Mouse (Mus musculus): ENCODE measurements around the gene Tpk1.

The Tpk1 gene

GRCm38 (mm10) chr6:43665677-43666546 lies at the start of gene Tpk1:
Gene Tpk1, minus strand, starts transcription at chr6:43666278.
- peak; percentile 98 for DNase-seq

DNA sequence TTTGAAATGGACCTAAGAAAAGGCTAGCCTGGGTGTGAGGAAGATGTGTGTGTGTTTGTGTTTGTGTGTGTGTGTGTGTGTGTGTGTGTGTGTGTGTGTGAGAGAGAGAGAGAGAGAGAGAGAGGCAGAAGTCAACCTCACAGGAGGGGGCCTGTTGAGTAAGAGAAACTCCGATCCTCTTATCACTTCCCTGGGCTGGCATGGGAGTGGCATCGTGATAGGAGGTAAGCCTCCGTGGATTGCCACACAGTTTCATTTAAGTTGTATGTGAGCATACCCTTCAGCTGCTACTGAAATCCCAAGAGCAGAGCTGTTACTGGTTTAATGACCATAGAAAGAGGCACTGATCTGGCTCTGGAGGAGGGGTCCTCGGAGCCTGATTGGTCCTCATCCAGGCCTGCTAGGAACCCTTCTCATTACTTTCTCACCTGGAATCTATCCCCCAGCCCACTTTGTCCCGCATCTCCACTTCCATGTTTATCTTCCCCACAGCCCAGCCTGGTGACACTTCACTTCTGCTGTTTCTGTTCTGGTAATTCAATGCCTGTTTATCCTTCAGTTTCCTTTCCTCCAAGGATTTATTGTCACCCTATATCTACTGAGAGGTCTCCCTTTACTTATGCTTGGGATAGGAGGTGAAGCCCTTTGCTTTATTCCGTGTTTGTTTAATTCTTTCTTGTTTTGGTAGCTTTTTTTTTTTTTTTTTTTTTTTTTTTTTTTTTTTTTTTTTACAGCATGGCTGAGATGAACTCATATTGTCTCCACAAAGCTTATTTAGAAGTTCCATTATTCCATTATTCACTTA lies 36.9 kb upstream of the Tpk1 start:
- DNase-seq: no peak

DNA sequence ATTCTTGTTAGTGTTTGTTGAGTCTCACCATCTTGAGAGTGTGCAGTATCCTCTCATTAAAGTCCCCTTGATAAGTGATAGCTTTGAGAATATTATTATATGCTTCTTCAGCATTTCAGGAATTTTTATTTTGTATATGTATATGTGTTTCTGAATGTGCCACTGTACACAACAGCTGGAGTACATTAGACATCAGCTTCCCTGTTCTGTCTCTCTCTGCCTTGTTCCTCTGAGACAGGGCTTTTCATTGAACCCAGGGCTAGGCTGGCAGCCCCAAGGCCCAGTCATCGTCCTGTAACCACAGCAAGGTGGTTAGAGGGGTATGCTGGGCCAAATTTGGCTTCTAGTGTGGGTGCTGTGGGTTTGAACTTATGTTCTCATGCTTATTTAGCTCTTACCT lies 25.8 kb upstream of the Tpk1 start:
- DNase-seq: no peak

DNA sequence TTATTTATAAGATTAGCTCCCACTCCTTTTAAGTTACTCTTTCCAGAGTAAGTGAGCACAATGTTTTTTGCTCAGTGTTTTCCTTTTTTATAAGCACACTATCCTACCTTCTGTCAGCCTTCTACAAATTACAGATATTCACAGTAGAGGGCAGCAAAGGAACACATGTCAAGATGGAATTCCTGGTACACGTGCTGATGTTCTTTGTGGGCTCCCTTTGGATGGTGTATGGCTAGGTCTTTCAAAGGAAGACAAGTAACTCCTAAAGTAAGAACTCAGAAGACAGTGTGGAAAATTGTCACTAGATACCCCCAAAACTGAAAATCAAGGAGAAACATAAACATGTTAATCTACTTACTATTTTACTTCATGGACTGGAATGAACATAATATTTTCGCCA lies 19.9 kb upstream of the Tpk1 start:
- DNase-seq: peak; percentile 63

DNA sequence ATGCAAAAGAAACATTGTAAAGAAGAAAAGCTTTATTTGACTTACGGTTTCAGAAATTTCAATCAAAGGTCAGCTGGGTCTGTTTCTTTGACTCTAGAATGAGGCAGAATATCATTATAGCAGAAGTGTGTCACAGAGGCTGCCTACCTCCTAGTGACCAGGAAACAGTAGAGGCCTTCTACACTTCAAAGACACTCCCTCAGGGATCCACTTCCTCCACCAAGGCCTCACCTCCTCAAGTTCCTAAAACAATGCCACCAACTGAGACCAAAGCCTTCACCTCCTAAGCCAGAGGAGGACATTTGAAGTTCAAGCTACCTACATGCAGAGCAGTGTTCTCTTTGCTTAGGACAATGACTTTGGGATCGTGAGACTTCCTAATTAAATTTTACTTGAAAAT lies 16.5 kb upstream of the Tpk1 start:
- peak; percentile 7 for DNase-seq

GRCm38 (mm10) chr6:43678689-43679212 lies 12.7 kb upstream of the Tpk1 start:
- no peak for DNase-seq

DNA sequence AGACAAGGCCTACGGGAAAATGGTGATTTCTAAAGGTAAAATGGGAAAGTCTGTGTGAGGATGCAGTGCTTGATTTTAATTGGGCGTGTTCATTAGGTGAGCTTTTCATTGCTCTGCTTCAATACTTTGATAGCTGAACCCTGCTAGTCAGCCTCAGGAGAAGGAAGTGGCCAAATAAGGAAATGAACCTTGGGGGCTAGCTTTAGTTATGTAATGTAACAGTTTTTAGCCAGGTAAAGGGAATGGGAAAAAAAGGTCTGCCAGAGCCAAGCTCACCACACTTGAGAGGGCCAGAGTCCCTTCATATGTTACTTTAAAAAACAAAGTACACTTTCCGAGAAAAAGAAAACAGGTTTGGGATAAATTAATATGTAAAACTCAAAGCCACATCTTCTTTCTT lies 11.5 kb upstream of the Tpk1 start:
- no peak for DNase-seq

GRCm38 (mm10) chr6:43676139-43676538 lies 10.1 kb upstream of the Tpk1 start:
- DNase-seq: no peak

DNA sequence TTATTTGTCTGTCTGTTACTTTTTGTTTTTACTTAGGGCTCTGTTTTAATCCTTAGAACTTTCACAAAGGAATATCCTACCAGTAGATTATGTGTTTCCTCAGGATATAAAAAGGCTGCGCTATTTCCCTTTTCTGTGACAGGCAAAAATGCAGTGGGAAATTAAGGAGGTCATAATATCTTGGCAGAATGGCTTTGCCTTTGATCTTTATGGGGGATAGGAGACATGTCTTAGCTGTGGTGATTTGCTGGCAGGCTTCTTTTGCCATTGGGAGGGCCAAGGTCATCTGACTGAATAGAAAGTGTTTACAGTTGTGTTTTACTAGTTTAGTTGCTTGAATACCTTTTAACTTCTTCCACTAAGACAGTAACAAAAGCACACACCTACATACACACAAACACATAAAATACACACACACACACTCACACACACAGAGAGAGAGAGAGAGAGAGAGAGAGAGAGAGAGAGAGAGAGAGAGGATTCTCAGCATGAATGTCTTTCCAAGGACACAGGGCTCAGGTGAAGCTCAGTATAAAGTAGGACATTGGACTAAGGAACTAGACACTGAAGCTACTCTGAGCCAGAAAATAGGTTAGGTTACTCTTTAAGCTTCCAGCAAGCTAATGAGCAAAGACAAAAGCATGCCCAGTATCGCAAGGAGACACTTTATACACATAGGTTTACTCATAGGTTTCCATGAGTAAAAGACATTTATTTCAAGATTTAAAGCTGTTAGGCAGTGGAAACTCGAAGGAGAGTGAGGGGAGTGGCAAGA lies 9.1 kb upstream of the Tpk1 start:
- no peak for DNase-seq

- no peak for DNase-seq
These were observed 4.9 kb upstream of the Tpk1 start for GRCm38 (mm10) chr6:43670939-43671338.

DNA sequence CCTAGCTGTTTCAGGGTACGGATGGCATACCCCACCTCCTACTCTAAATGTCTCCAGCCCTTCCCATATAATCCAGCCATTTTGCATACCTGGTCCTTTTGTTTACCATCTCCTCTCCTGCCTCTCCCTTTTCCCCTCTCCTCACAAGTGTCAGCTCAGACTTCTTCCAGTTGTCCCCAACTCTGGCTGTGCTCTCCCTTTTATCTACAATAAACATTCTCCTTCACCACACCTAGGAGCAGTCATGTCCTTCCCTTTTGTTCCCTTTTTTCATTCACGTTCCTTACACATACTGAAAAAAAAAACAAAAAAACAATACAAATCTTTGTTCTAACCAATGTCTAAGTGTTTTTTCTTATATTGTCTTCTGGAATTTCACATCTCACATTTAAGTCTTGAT lies 1.6 kb upstream of the Tpk1 start:
- DNase-seq: no peak

DNA sequence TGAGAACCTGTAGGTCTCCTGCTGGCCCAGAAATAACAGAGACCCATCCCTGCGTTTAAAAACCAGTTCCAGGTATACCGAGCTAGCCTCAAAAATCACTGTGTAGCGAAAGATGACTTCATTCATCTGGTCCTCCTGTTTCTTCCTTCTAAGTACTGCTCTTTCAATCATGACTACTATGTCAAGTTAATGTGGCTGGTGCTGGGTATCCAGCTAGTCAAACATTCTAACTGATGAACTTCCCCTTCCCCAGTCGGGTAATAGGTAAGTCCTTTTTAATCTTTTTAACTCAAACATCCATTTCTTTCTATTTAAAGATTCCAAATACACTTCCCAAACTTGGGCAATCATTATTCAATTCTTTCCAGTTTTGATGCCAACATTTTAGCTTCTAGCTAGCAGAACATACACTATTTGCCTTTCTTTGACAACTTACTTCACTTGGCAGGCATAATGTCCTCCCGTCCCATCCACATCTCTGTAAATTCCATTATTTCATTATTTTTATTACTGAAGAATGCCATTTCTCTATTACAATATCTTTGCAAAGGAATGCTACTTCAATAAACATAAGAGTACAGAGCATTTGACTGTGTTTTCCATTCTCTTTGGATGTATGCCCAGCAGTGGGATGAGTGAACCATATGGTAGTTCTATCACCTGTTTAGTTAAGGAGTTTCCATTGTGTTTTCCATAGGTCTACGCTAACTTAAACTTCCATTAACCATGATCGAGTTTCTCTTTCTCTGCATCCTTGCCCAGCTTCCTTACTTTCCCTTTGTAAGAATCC lies 728 bp upstream of the Tpk1 start:
- DNase-seq: no peak

DNA sequence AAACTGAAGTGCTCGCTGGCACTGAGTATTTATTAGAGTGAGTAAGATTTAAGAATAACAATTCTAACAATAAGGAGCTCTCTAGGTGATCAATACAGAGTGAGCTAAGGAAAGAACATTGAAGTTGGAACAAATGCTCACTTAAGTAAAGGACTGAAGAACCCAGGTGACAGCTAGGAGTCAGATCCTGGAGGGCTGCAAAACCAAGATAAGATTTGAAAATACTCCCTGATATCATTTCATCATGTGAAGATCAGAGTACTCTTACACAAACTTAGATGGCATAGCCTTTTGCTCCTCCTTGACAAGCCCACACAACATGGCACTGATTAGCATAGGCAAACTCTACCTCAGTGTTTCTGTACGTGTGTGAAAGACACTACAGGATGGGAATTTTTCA lies 4.3 kb downstream of the Tpk1 start:
- no peak for DNase-seq

GRCm38 (mm10) chr6:43658290-43658689 lies 7.8 kb downstream of the Tpk1 start:
- DNase-seq: no peak

GRCm38 (mm10) chr6:43657845-43658244 lies 8.2 kb downstream of the Tpk1 start:
- DNase-seq: no peak

DNA sequence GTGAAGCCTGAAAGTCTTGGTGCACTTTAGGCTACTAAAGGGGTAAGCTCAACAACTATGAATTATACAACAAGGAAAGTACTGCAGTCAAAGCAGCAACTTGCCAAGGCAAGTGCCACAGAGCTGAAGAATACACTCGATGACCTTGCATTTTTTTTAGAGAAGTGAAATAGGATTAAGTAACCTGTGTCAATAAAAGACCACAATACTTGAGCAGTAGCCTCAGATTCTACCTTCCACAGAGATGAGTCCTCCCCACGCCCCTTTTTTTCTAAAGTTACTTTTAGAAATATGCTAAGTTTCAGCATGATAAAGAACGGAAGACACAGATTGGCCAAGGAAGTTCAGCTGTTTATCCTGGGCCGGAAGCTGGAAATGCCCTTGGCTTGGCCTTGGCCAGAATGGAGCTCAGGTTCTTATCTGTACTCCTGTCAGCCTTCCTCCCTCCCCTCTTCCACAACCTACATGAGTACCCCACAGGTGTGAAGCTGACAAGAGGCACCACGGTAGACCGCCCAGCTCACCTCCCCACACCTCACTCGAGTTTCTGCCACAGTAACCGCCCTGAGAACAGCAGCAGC lies 11.1 kb downstream of the Tpk1 start:
- no peak for DNase-seq

GRCm38 (mm10) chr6:43649516-43649915 lies 16.6 kb downstream of the Tpk1 start:
- DNase-seq: no peak

- no peak for DNase-seq
These were observed 20.4 kb downstream of the Tpk1 start for GRCm38 (mm10) chr6:43645674-43646073.

- no peak for DNase-seq
These were observed 21.0 kb downstream of the Tpk1 start for GRCm38 (mm10) chr6:43645105-43645504.

DNA sequence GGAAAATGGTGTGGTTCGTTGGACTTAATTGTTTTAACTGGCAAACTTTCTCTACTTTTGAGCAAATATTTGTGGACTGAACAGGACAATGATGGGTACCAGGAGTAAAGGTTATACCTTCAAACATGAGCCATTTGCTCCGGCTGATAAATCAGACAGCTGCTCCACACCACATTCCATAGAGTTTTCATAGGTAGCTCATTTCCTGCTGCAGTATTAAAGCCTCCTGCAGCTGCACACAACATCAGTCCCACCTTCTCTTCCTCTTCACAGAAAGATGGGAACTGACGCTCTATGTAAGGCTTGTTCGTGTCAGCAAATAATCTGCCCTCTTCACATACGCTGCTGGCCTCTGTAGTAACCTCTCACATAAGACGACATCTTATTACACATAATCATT lies 22.4 kb downstream of the Tpk1 start:
- no peak for DNase-seq

DNA sequence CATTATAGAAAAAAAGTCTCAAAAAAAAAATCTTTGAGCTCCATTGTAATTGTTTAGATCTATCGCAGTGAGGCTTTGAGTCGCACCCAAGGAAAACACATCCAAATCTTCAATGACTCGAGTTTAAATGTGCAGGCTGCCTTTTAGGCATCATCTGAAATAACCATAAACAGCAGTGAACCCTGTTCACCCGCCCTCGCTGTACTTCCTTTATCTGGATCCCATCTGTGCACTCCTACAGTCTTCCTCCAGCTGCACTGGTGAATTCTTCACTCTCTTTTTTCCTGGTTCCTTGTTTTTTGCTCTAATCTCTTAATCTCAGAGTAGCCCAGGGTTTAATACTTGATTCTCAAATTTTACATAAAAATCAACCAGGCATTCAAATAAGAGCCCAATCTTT lies 23.7 kb downstream of the Tpk1 start:
- DNase-seq: no peak

DNA sequence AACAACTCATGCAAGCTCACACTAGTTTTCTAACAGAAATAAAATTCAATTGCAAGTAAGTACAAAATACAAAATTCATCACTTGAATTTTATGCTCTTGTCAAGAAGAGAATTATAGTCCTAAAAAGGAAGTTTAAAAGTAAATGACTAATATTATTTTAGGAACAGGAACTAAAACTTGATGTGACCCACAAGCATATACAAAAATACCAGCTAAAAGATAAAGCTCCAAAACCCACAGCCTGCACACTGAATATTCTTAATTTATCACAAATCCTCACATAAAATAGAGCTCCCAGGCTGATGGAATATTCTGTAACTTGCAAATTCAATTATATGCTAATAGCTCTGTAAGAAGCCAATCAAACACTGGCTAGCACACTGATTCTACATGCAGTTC lies 25.5 kb downstream of the Tpk1 start:
- DNase-seq: no peak
